Mouse (Mus musculus) retina, adult 2 months (tissue): ENCODE measurements around the gene Rgs9.

ENCODE experiments used
- DNase-seq: peaks from one replicate; pipeline ENCODE4 v3.0.0-alpha.2; 2012; ENCODE audit warnings: low read depth, low spot score

The Rgs9 gene

GRCm38 (mm10) chr11:109244635-109245360 is 53.1 kb downstream of the Rgs9 start:
- peak; percentile 49 for DNase-seq

DNA sequence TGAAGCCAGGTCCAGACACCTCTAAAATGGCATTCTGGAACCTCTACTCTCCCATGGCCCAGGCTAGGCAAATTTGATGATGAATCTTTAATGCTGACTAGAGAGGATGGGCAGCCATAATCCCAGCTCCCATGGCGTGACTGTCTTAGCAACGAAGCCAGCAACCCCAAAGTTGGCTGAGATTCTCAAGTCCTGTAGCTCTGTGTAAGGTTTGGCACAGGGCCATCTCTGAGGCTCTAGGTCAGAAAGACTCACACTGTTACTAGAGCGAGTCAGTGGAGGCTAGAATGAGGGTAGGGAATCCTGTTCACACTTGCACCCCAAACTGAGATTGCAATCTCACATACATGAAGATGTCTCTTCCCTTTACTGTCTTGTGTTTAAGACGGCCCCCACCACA is 57.8 kb downstream of the Rgs9 start:
- no peak for DNase-seq

DNA sequence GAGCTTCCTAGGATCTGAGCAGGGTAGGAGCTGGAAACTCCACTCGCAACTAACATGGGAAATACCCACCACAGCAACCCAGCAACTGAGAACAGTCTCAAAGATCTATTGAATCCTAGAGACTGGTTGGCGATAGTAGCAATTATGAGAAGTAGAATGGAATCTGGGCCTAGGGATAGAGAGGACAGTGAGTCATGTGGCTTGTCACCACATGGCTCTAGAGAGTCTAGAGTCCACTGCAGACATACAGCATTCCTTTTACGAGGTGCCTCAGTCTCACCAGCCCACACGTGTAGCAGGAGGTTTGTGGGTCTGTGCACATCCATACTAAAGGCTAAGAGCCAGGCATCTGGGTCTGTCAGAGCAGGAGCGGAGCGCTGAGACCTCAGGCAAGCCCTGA is 59.3 kb downstream of the Rgs9 start:
- no peak for DNase-seq

DNA sequence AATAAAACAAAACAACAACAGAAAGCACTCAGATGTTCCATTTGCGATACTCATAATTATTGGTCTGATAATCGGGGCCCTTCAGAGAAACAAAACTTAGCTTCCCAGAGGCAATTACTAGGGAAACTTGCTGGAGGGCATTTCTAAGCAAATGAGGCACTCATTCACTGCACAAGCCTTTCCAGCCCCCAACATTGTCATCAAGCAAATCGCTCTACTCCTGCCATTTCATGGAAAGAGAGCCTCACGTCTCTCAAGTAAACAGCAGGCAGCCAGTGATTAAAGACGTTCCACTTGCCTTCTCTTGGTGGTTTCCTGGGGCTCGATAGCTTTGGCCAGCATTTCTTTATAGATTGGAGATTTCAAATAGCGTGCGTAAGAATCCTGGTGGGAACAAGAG is 60.1 kb downstream of the Rgs9 start:
- DNase-seq, result no peak

- DNase-seq, result no peak
Observed at GRCm38 (mm10) chr11:109233627-109234026, 64.3 kb downstream of the Rgs9 start.

- no peak for DNase-seq
Observed at GRCm38 (mm10) chr11:109232811-109233210, 65.1 kb downstream of the Rgs9 start.

DNA sequence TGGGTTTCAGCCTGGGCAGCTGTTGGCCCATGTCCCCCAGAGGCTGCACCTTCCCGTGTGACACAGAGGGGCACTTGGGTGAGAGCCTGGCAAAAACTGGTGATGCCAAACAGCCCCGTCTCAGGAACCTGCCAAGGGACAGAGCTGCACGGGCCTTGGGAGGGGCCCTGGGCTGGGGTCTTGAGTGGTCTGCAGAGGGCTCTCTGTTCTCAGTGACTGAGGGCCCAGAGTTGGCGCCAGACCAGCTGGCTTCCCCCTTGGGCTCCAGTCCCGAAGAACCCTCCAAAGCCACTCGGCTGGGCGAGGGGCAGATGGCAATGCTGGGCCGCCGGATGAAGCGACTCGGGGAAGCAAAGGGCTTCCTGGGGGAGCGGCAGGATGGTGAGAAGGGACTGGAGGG is 70.8 kb downstream of the Rgs9 start:
- no peak for DNase-seq

GRCm38 (mm10) chr11:109221209-109222007 is 76.5 kb downstream of the Rgs9 start:
- DNase-seq, result no peak

DNA sequence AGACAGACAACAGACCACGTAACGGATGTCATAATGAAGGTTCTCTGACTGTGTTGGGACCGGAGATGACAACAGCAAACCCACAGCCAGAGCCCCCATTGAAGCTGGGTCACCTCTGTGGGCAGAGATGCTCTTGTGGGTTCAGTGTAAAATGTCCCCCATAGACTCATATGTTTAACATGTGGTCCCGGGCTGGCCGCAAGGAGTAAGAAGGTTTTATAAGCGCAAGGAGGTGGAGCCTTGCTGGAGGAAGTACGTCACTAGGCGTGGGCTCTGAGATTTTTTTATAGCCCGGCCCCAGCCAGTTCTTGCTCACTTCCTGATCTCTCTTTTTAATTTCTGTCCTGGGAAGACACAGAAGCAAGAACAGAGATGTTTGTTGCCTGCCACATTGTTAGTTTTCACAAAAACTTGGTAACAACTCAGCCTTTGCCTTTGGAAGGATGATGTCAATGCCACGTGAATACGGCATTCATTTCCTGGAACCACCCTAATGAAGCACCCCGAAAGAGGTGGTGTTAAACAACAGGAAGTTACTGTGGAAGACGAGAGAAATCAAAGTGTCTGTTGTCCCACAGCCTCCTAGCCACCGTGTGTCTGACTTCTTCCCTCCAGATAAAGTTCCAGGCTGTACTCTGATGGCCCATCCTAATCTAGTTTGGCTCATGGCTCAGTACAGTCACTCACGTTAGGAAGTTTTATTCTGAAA is 79.1 kb downstream of the Rgs9 start:
- no peak for DNase-seq

DNA sequence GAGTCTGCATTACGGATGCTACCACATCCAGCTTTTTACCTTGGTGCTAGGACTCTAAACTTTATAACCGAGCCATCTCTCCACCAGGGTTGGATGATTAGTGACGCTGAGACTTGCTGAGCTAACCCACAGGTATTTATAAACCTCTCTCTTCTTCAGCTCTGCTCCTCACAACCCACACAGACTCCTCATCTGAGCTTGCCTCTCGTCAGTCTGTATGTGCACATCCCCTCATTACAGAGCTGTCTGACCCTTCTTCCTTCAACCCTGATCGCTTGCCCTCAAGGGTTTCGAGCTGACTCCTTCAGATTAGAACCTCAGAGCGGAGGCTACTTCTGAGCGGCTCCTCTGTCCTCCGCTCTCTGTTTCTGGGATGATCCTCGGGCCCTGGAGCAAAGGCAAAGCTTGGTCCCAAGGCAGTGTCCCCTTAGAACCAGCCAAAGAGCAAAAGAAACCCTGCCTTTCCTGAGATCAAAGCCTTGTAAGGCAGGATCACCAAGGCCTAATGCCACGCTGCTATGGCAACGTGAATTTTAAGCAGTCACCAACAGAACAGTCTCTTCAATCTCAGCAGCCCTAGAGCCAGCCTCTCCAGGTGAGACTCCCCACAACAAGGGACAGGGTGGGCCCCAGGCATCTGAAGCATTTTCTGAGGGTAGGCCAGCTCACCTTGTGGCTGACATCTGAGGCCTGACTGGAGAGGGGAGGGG is 79.9 kb downstream of the Rgs9 start:
- DNase-seq, result no peak

GRCm38 (mm10) chr11:109210772-109211171 is 87.2 kb downstream of the Rgs9 start:
- no peak for DNase-seq

DNA sequence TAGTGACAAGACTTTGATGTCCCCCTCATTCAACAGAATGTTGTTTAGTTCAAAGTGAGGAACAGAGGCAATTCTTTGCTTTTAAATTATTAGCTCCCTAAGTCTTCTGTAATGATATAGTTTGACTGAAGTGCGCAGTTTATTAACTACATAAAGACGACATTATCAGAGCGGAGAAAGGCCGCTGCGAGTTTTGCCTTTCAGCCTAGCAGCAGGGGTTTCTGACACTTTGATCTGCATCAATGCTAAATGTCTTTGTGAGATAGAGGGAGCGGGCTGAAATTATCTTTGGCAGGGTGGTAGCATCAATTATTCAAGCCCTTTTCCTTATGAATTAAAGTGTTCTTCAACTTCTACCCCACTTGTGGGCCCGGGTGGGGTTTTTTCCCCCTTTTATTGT is 87.6 kb downstream of the Rgs9 start:
- no peak for DNase-seq

DNA sequence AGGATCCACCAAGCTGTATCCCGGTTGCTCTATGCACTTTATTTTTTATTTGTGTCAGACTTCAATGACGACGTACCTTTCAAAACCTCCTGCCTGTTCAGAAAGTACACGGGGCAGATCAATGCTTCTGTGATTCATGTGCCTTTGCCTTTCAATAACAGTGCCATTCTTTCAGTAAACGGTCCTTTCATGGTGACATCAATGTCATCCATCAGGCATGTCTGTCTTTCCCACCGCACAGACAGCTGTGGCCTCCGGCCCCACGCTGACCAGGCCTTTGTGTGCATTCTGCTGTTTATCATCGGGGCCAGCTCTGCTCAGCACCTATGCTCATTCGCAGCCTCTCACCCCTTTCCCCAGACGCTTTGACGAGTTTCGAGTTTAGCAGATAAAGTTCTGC is 91.2 kb downstream of the Rgs9 start:
- no peak for DNase-seq

- DNase-seq, result no peak
Observed at GRCm38 (mm10) chr11:109206028-109206427, 91.9 kb downstream of the Rgs9 start.

DNA sequence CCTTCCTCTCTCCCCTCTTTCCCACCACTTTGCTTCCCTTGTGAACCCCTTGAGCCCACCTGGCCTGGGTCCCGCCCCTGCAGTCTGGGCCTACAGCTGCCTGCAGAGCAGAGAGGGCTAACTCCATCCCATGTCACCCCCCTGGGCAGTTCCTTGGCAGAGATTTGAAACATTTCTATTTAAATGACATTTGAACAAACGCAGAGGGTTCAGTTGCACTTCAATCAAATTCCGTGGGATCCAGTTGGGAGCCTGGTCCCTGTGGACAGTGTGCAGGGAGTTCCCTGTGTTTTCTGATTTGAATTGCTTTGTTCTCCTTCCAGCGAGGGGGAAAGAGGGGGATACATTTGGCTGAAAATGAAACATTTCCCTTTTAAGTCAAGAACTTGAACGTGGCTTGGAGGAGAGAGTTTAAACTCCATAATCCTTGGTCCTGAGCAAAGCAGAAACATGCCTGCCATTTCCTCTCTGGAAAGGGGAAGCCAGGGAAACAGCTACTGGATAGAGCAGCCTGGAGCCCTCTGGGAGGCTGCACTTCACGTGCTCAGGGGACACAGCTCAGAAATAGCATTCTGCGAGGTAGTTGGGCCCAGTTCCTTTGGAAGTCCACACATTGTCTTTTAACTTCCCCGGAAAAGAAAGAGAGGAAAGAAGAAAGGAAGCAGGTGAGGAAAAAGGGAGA is 98.2 kb downstream of the Rgs9 start:
- no peak for DNase-seq

GRCm38 (mm10) chr11:109192673-109193557 is 105.0 kb downstream of the Rgs9 start:
- peak; percentile 33 for DNase-seq

- DNase-seq, result no peak
Observed at GRCm38 (mm10) chr11:109188235-109188634, 109.7 kb downstream of the Rgs9 start.

DNA sequence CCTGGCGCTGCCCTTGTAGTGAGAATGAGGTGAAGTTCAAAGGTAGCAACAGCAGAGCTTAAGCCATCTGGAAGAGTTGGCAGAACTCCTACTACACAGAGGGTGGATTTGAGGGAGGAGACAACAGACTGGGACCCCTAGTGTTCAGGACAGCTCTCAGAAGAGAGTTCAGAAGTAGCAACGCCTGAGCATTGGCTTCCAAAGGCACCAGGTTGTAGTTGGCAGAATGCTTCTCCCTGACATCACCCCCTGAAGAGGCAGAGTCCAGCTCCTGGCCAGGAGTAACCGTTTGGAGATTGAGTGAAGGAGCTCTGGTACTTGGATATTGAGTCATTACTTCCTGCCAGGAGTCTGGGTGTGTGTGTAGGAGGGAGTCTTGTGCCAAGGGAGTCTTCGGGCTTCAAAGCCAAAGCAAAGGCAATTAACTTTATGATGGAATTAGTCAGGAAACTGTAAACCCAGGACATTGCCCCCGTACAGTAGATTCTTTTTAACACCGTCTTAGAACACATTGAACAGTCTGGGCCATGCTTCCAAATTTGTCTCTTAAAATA is 110.2 kb downstream of the Rgs9 start:
- DNase-seq, result no peak

DNA sequence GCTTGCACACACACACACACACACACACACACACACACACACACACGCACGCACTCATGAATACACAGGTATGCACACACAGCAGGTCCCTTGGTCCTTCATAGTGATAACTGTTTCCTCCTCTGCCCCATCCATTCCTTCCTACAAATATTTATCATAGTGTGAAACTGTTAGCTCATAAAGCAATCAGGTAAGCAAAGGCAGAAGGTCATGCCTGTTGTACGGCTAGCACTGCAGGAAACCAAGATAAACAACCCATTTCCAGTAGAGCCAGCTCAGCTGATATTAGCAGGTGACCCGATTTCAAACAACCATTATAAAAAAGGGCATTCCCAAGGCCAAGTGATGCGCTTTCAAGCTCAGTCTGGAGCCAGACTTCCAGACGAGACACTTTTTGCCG is 116.8 kb downstream of the Rgs9 start:
- no peak for DNase-seq

- no peak for DNase-seq
Observed at GRCm38 (mm10) chr11:109180290-109180689, 117.6 kb downstream of the Rgs9 start.
